Mouse (Mus musculus) kidney, postnatal 0 days (tissue): Measurements from ENCODE around the gene Aloxe3. TPM values are rescaled to one million over a fixed set of nuclear protein-coding genes. Genes with fewer than 3 reads are reported as not detected.

Experiments
- ATAC-seq: fragments of 200-750 bp; cut with Nextera tagmentation; replicated peaks from 2 replicates; pipeline ENCODE4 v1.8.0; 2017; ENCODE audit warnings: low read depth, moderate number of reproducible peaks, moderate TSS enrichment, moderate library complexity; ENCODE audit not compliant: low FRiP score
- DNase-seq: peaks from one replicate; pipeline ENCODE4 v3.0.0-alpha.2; 2016; ENCODE audit warnings: low spot score
- H3K27ac ChIP-seq: fragments of 300-500 bp; sonication (generic); 2 replicates; pipeline ENCODE4 v1.5.1; 2014; ENCODE audit warnings: mild to moderate bottlenecking
- H3K27me3 ChIP-seq: fragments of 300-500 bp; sonication (generic); 2 replicates; pipeline ENCODE4 v1.6.1; 2014; ENCODE audit warnings: low read length, mixed read lengths; ENCODE audit not compliant: insufficient read depth
- H3K36me3 ChIP-seq: fragments of 300-500 bp; sonication (generic); 2 replicates; pipeline ENCODE4 v1.6.1; 2014; ENCODE audit warnings: low read length, mixed read lengths; ENCODE audit not compliant: insufficient read depth
- H3K4me1 ChIP-seq: fragments of 300-500 bp; sonication (generic); replicated peaks from 2 replicates; pipeline ENCODE4 v1.6.1; 2014; ENCODE audit warnings: antibody characterized with exemption, low read length, mixed read lengths; ENCODE audit not compliant: insufficient read depth
- H3K4me2 ChIP-seq: fragments of 300-500 bp; sonication (generic); 2 replicates; pipeline ENCODE4 v1.6.1; 2014; ENCODE audit warnings: mild to moderate bottlenecking, low read length, moderate library complexity, mixed read lengths
- H3K4me3 ChIP-seq: fragments of 300-500 bp; sonication (generic); replicated peaks from 2 replicates; pipeline ENCODE4 v1.5.1; 2014; ENCODE audit warnings: low read depth, low read length
- H3K9ac ChIP-seq: fragments of 300-500 bp; sonication (generic); 2 replicates; pipeline ENCODE4 v1.6.1; 2014; ENCODE audit warnings: low read depth, low read length
- H3K9me3 ChIP-seq: fragments of 300-500 bp; sonication (generic); replicated peaks from 2 replicates; pipeline ENCODE4 v1.6.1; 2016; ENCODE audit warnings: low read length, inconsistent platforms, mixed read lengths
- CTCF ChIP-seq: IDR thresholded peaks from 2 replicates; pipeline ENCODE4 v1.5.1; 2016; ENCODE audit warnings: antibody characterized with exemption, low read depth, mild to moderate bottlenecking, moderate library complexity
- WGBS: fragments of 180-500 bp; shearing (Covaris S2); extraction: QIAGEN DNeasy Blood & Tissue Kit; methylation state at CpG from one replicate; pipeline ENCODE4 v1.1.7; 2014; 5-methylcytosine and 5-hydroxymethylcytosine counted together
- polyA plus RNA-seq: library from polyadenylated mRNA; unstranded; fragments of >200 nt; fragmentation: Nextera tagmentation; extraction: Ambion mirVana; gene quantifications from 2 replicates; pipeline ENCODE4 v1.2.1, GENCODE M21; 2015

Aloxe3 gene
- polyA plus RNA-seq, 1 experiment from 2014 or later: 0.54 TPM

DNA sequence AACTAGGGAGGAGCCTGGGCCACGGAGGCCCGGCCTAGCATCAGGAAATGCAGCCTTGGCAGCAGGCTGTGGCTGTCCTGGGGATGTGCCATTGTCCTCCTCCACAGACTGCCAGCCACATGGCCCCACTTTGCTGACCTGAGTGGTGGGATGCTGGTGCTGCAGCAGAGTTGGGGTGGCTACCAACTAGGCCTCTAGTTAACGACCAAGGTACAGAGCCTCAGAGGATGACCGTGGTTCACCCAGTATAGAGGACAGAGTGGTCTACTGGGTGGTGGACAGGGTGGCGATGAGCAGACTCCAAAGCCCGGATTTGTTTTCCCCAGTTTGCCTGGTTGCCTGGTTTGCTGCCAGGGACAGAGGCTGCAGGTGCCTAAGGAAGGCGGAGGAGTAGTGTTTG is 49.0 kb downstream of the Aloxe3 start:
- Histone ChIP-seq H3K27me3 (no peaks in the 10 kb centered on the region), H3K4me1 (no peaks in the 10 kb centered on the region), H3K4me2 (no peak overlapping the region), H3K4me3 (no peak overlapping the region), H3K9me3 (no peaks in the 10 kb centered on the region), H3K36me3 (no peaks in the 10 kb centered on the region), H3K27ac (no peak overlapping the region), H3K9ac (no peak overlapping the region)
- ATAC-seq (no peak), DNase-seq (no peak)
- TF ChIP-seq CTCF: no peak
- 76% methylated on average over 7 of the region's 7 CpGs for WGBS

DNA sequence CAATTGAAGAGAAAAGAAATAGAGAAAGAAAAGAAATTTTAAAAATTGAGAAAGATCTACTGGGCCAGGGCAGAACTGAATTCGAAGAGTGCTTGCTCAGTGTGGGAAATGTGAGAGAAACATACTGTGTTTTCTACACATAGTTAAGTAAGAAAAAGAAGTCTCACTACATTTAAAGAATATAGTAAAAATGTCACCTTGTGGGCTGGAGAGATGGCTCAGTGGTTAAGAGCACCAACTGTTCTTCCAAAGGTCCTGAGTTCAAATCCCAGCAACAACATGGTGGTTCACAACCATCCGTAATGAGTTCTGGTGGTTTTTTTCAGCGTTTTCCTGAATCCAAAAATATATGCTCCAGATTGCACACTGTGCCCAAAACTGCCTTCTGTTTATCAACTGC is 52.8 kb downstream of the Aloxe3 start:
- no peak for ATAC-seq
- H3K4me3 ChIP-seq: no peak overlapping the region
- no peak for TF ChIP-seq CTCF
- H3K9me3 ChIP-seq: no peaks in the 10 kb centered on the region
- H3K9ac ChIP-seq: no peak overlapping the region
- no peak overlapping the region for H3K27ac ChIP-seq
- DNase-seq: no peak
- 83% methylated on average over 3 of the region's 3 CpGs for WGBS
- H3K4me1 ChIP-seq: no peaks in the 10 kb centered on the region
- H3K36me3 ChIP-seq: no peaks in the 10 kb centered on the region
- H3K27me3 ChIP-seq: no peaks in the 10 kb centered on the region
- H3K4me2 ChIP-seq: no peak overlapping the region

DNA sequence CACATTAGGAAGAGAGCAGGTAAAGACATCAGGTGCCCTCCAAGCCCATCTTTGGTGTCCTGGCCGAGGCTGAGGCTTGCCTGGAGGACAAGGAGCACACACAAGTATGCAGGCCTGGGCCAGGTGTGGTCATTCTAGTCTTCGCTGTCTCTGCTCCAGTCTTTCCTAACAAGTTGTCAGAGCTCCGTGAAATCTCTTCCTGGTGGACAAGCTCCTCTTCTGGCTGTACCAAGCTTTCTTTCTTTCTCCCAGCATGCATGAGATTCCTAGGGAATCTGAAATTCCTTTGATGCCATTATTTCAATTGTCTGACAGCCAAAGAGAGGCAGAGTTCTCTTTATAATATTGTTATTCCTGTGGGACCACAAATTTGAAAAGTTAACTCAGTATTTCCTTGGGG is 53.8 kb downstream of the Aloxe3 start:
- no peak for TF ChIP-seq CTCF
- DNase-seq: no peak

DNA sequence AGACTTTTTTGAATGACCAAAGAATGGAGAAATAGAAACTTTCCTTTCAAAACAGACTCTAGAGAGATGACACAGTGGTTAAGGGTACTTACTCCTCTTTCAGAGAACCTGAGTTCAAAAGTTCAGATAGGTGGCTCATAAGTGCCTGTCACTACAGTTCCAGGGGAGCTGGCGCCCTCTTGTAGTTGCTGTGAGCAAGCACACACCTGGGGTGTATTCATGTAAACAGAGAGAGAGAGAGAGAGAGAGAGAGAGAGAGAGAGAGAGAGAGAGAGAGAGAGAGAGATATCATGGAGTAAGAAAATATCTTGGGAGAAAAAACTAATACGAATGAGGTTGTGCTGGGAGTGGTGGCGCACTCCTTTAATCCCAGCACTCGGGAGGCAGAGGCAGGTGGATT is 54.4 kb downstream of the Aloxe3 start:
- no peak overlapping the region for H3K4me3 ChIP-seq
- no peaks in the 10 kb centered on the region for H3K36me3 ChIP-seq
- no peak for DNase-seq
- ATAC-seq: no peak
- no peak overlapping the region for H3K4me2 ChIP-seq
- 84% methylated on average over 4 of the region's 4 CpGs for WGBS
- TF ChIP-seq CTCF: peak; percentile 18; the same call in 1 of the 2 replicates
- no peaks in the 10 kb centered on the region for H3K9me3 ChIP-seq
- H3K27me3 ChIP-seq: no peaks in the 10 kb centered on the region
- no peaks in the 10 kb centered on the region for H3K4me1 ChIP-seq
- H3K9ac ChIP-seq: no peak overlapping the region
- H3K27ac ChIP-seq: no peak overlapping the region

More for the DNA sequence above, 53.8 kb downstream of the Aloxe3 start:
- no peak overlapping the region for H3K4me2 ChIP-seq
- no peaks in the 10 kb centered on the region for H3K27me3 ChIP-seq
- no peak overlapping the region for H3K4me3 ChIP-seq
- no peak for ATAC-seq
- no peaks in the 10 kb centered on the region for H3K4me1 ChIP-seq
- H3K36me3 ChIP-seq: no peaks in the 10 kb centered on the region
- no peak overlapping the region for H3K27ac ChIP-seq
- H3K9ac ChIP-seq: no peak overlapping the region
- 57% methylated on average over 3 of the region's 3 CpGs for WGBS
- no peaks in the 10 kb centered on the region for H3K9me3 ChIP-seq

DNA sequence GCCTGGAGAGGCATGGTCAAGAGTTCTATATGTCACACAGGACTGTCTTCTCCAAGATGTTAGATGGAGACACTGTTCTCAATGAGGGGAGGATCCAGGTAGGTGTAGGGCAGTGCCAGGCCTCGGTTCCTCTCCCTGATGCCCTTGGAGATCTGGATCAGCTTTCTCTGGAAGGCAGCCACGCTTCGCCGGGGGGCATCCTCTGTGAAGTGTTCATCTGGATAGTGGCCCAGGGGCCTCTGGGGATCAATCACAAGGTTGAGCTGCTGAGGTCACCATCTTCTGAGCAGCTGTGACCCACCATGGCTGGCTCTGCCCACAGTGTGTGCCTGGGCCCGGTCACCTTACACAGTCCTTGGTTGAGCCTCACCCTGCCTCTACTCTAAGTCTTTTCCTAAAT is 59.3 kb downstream of the Aloxe3 start:
- no peak for DNase-seq
- Histone ChIP-seq H3K9ac (no peak overlapping the region), H3K4me2 (no peak overlapping the region), H3K4me3 (no peak overlapping the region), H3K27ac (no peak overlapping the region), H3K27me3 (no peaks in the 10 kb centered on the region), H3K4me1 (no peaks in the 10 kb centered on the region), H3K36me3 (no peaks in the 10 kb centered on the region), H3K9me3 (no peaks in the 10 kb centered on the region)
- ATAC-seq: no peak
- WGBS: 70% methylated on average over 5 of the region's 5 CpGs
- no peak for TF ChIP-seq CTCF

DNA sequence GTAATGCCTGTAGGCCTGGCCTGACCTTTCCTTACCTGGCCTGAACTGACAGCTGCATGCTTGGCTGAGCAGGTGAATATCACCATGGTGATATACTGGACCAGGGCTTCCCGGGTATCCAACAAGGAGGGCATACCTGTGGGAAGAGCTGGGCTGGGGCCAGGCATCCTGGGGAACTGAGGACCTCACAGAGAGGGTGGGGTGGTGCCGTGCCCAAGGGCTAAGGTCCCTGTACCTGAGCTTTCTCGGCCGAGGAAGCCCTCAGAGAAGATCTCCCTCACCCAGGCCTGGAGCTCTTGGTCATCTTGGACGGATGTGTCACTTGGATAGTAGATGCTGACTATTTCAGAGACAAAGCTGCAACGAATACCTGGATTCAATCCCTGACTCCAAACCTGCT is 60.2 kb downstream of the Aloxe3 start:
- no peak for TF ChIP-seq CTCF
- 79% methylated on average over 6 of the region's 6 CpGs for WGBS

DNA sequence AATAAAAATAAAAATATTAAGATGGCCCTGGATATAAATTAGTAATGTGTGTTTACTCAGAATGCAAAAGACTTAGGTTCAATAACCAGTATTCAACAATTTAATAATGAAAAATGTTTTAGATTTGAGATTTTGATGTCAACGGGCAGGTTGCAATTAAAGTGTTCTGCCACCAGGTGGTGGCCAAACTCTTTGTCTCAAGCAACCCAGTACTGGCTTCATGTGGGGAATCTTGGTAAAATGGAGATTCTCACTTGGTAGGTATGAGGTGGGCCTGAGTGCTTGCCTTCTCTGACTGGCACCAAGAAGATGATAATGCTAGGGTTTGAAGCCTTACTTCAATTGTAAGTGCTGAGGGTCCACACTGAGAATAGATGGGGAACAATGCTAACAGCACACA is 67.1 kb downstream of the Aloxe3 start:
- no peak overlapping the region for H3K4me2 ChIP-seq
- no peaks in the 10 kb centered on the region for H3K9me3 ChIP-seq
- no peaks in the 10 kb centered on the region for H3K36me3 ChIP-seq
- H3K9ac ChIP-seq: no peak overlapping the region
- peak; percentile 74 for DNase-seq
- peaks cover 11% of the 10 kb centered on the region for H3K27me3 ChIP-seq
- H3K27ac ChIP-seq: no peak overlapping the region
- no peak for ATAC-seq
- WGBS: 2% methylated on average over 1 of the region's 1 CpGs
- no peaks in the 10 kb centered on the region for H3K4me1 ChIP-seq
- no peak overlapping the region for H3K4me3 ChIP-seq
- TF ChIP-seq CTCF: peak; percentile 92

More for the DNA sequence above, 60.2 kb downstream of the Aloxe3 start:
- Histone ChIP-seq H3K9me3 (no peaks in the 10 kb centered on the region), H3K9ac (no peak overlapping the region), H3K4me3 (no peak overlapping the region), H3K27ac (no peak overlapping the region), H3K36me3 (no peaks in the 10 kb centered on the region), H3K4me2 (no peak overlapping the region), H3K4me1 (no peaks in the 10 kb centered on the region), H3K27me3 (no peaks in the 10 kb centered on the region)
- ATAC-seq (no peak), DNase-seq (no peak)
